Mouse (Mus musculus) thymus, adult 2 months (tissue): ENCODE measurements around the gene Slc31a2.

ENCODE experiments used
- CTCF ChIP-seq: fragments of 200-500 bp; IDR thresholded peaks from 2 replicates; pipeline ENCODE4 v1.5.1; 2012; ENCODE audit warnings: mild to moderate bottlenecking, control low read depth, low read length, moderate library complexity, borderline replicate concordance; ENCODE audit not compliant: control insufficient read depth, poor library complexity, insufficient read depth; ENCODE audit errors: extremely low read depth
- POLR2A ChIP-seq: fragments of 200-500 bp; IDR thresholded peaks from 2 replicates; pipeline ENCODE4 v1.6.1; 2012; ENCODE audit warnings: mild to moderate bottlenecking, low read length, control low read depth, moderate library complexity; ENCODE audit not compliant: control insufficient read depth, poor library complexity, insufficient read depth; ENCODE audit errors: extremely low read depth

GRCm38 (mm10) chr4:62274841-62275536 lies 12.6 kb downstream of the Slc31a2 start:
- TF ChIP-seq POLR2A (no peak), CTCF (no peak)
